Mouse (Mus musculus): Measurements from ENCODE around the gene Cryl1.

Gene Cryl1

GRCm38 (mm10) chr14:57316662-57317600 is 81.4 kb downstream of the Cryl1 start:
- DNase-seq, result peak; percentile 17 to 22

- DNase-seq, result no peak
Observed at GRCm38 (mm10) chr14:57315976-57316375, 82.4 kb downstream of the Cryl1 start.

- no peak for DNase-seq
Observed at GRCm38 (mm10) chr14:57315551-57315950, 82.8 kb downstream of the Cryl1 start.

- no peak for DNase-seq
Observed at GRCm38 (mm10) chr14:57301600-57302230, 96.6 kb downstream of the Cryl1 start.

GRCm38 (mm10) chr14:57300530-57300929 is 97.8 kb downstream of the Cryl1 start:
- no peak for DNase-seq

- DNase-seq, result no peak
Observed at GRCm38 (mm10) chr14:57297672-57298071, 100.7 kb downstream of the Cryl1 start.

GRCm38 (mm10) chr14:57291399-57291942 is 106.9 kb downstream of the Cryl1 start:
- DNase-seq, result no peak

- DNase-seq, result no peak
Observed at GRCm38 (mm10) chr14:57289105-57289504, 109.2 kb downstream of the Cryl1 start.

- peak; percentile 32 to 33 for DNase-seq
Observed at GRCm38 (mm10) chr14:57283816-57284215, 114.5 kb downstream of the Cryl1 start.

- no peak for DNase-seq
Observed at GRCm38 (mm10) chr14:57282591-57282990, 115.7 kb downstream of the Cryl1 start.

GRCm38 (mm10) chr14:57280835-57281234 is 117.5 kb downstream of the Cryl1 start:
- no peak for DNase-seq

GRCm38 (mm10) chr14:57276481-57277012 is 121.8 kb downstream of the Cryl1 start:
- no peak for DNase-seq

- no peak for DNase-seq
Observed at GRCm38 (mm10) chr14:57272341-57272740, 126.0 kb downstream of the Cryl1 start.

GRCm38 (mm10) chr14:57271861-57272260 is 126.5 kb downstream of the Cryl1 start:
- no peak for DNase-seq

GRCm38 (mm10) chr14:57268900-57269299 is 129.4 kb downstream of the Cryl1 start:
- DNase-seq, result no peak

GRCm38 (mm10) chr14:57268344-57268743 is 130.0 kb downstream of the Cryl1 start:
- DNase-seq, result no peak

- no peak for DNase-seq
Observed at GRCm38 (mm10) chr14:57263943-57264342, 134.4 kb downstream of the Cryl1 start.

- DNase-seq, result no peak
Observed at GRCm38 (mm10) chr14:57259341-57259740, 139.0 kb downstream of the Cryl1 start.

GRCm38 (mm10) chr14:57248661-57249060 is 149.7 kb downstream of the Cryl1 start:
- DNase-seq, result no peak

GRCm38 (mm10) chr14:57246575-57246974 is 151.8 kb downstream of the Cryl1 start:
- DNase-seq, result no peak

- no peak for DNase-seq
Observed at GRCm38 (mm10) chr14:57242978-57243377, 155.4 kb downstream of the Cryl1 start.

- DNase-seq, result no peak
Observed at GRCm38 (mm10) chr14:57235276-57235675, 163.1 kb downstream of the Cryl1 start.

GRCm38 (mm10) chr14:57234711-57235110 is 163.6 kb downstream of the Cryl1 start:
- no peak for DNase-seq
